Mouse (Mus musculus) intestine, embryonic 16.5 days (tissue): ENCODE measurements around the gene Aknad1. TPM values are rescaled to one million over a fixed set of nuclear protein-coding genes. Genes with fewer than 3 reads are reported as not detected.

ENCODE experiments used
- ATAC-seq: fragments of 200-750 bp; cut with Nextera tagmentation; 2 replicates; pipeline ENCODE4 v1.8.0; 2017; ENCODE audit warnings: moderate TSS enrichment, moderate library complexity
- H3K27ac ChIP-seq: fragments of 300-500 bp; sonication (generic); 2 replicates; pipeline ENCODE4 v1.5.1; 2014; ENCODE audit warnings: mild to moderate bottlenecking, low read length
- H3K27me3 ChIP-seq: fragments of 300-500 bp; sonication (generic); replicated peaks from 2 replicates; pipeline ENCODE4 v1.6.1; 2014; ENCODE audit warnings: low read length, control low read depth, mixed read lengths; ENCODE audit not compliant: control insufficient read depth, insufficient read depth
- H3K36me3 ChIP-seq: fragments of 300-500 bp; sonication (generic); 2 replicates; pipeline ENCODE4 v1.6.1; 2014; ENCODE audit warnings: low read length, control low read depth; ENCODE audit not compliant: control insufficient read depth, insufficient read depth
- H3K4me1 ChIP-seq: fragments of 300-500 bp; sonication (generic); 2 replicates; pipeline ENCODE4 v1.6.1; 2014; ENCODE audit warnings: low read length, control low read depth, mixed read lengths; ENCODE audit not compliant: control insufficient read depth, insufficient read depth
- H3K4me2 ChIP-seq: fragments of 300-500 bp; sonication (generic); 2 replicates; pipeline ENCODE4 v1.6.1; 2014; ENCODE audit warnings: low read depth, low read length, control low read depth
- H3K4me3 ChIP-seq: fragments of 300-500 bp; sonication (generic); 2 replicates; pipeline ENCODE4 v1.5.1; 2014; ENCODE audit warnings: mild to moderate bottlenecking, low read length
- H3K9ac ChIP-seq: fragments of 300-500 bp; sonication (generic); 2 replicates; pipeline ENCODE4 v1.6.1; 2014; ENCODE audit warnings: low read depth, low read length
- H3K9me3 ChIP-seq: fragments of 300-500 bp; sonication (generic); 2 replicates; pipeline ENCODE4 v1.6.1; 2016; ENCODE audit warnings: low read length, control low read depth; ENCODE audit not compliant: control insufficient read depth
- WGBS: fragments of 180-500 bp; shearing (Covaris S2); extraction: QIAGEN DNeasy Blood & Tissue Kit; methylation state at CpG from one replicate; pipeline ENCODE4 v1.1.7; 2014; 5-methylcytosine and 5-hydroxymethylcytosine counted together
- polyA plus RNA-seq: library from polyadenylated mRNA; unstranded; fragments of >200 nt; fragmentation: Nextera tagmentation; extraction: Ambion mirVana; gene quantifications from 2 replicates; pipeline ENCODE4 v1.2.1, GENCODE M21; 2015

Aknad1 gene
- polyA plus RNA-seq, 1 experiment from 2014 or later = 0.21 TPM

GRCm38 (mm10) chr3:108730316-108730715, 9.1 kb upstream of the Aknad1 start:
- 33% methylated on average over 12 of the region's 12 CpGs for WGBS
- no peaks in the 10 kb centered on the region for H3K36me3 ChIP-seq
- H3K4me1 ChIP-seq = no peaks in the 10 kb centered on the region
- no peak overlapping the region for H3K27ac ChIP-seq
- 0 out of 2 replicates have a peak overlapping the region, but pooled peaks have one; percentile 7 for H3K4me2 ChIP-seq
- ATAC-seq = peak; percentile 91
- H3K27me3 ChIP-seq = no peaks in the 10 kb centered on the region
- H3K9me3 ChIP-seq = no peaks in the 10 kb centered on the region
- no peak overlapping the region for H3K9ac ChIP-seq
- H3K4me3 ChIP-seq = no peak overlapping the region

GRCm38 (mm10) chr3:108737761-108738160, 1.7 kb upstream of the Aknad1 start:
- no peaks in the 10 kb centered on the region for H3K9me3 ChIP-seq
- no peaks in the 10 kb centered on the region for H3K27me3 ChIP-seq
- no peak overlapping the region for H3K4me3 ChIP-seq
- H3K27ac ChIP-seq = no peak overlapping the region
- ATAC-seq = no peak
- 85% methylated on average over 3 of the region's 3 CpGs for WGBS
- H3K9ac ChIP-seq = no peak overlapping the region
- no peaks in the 10 kb centered on the region for H3K4me1 ChIP-seq
- H3K4me2 ChIP-seq = no peak overlapping the region
- H3K36me3 ChIP-seq = no peaks in the 10 kb centered on the region

GRCm38 (mm10) chr3:108744060-108744459, 4.6 kb downstream of the Aknad1 start:
- Histone ChIP-seq H3K9ac (no peak overlapping the region), H3K4me1 (no peaks in the 10 kb centered on the region), H3K36me3 (no peaks in the 10 kb centered on the region), H3K4me3 (no peak overlapping the region), H3K27me3 (no peaks in the 10 kb centered on the region), H3K4me2 (no peak overlapping the region), H3K27ac (no peak overlapping the region), H3K9me3 (no peaks in the 10 kb centered on the region)
- no peak for ATAC-seq
- 88% methylated on average over 4 of the region's 4 CpGs for WGBS

GRCm38 (mm10) chr3:108751061-108751460, 11.6 kb downstream of the Aknad1 start:
- Histone ChIP-seq H3K27me3 (no peaks in the 10 kb centered on the region), H3K27ac (no peak overlapping the region), H3K9me3 (no peaks in the 10 kb centered on the region), H3K9ac (no peak overlapping the region), H3K36me3 (no peaks in the 10 kb centered on the region), H3K4me1 (peaks cover 3% of the 10 kb centered on the region; the same call in 1 of the 2 replicates), H3K4me2 (no peak overlapping the region), H3K4me3 (no peak overlapping the region)
- peak; percentile 48 for ATAC-seq
- WGBS = 61% methylated on average over 6 of the region's 6 CpGs

GRCm38 (mm10) chr3:108751691-108752090, 12.2 kb downstream of the Aknad1 start:
- H3K4me2 ChIP-seq = no peak overlapping the region
- H3K27ac ChIP-seq = no peak overlapping the region
- 0 out of 2 replicates have a peak, but pooled peaks have one; percentile 33 for ATAC-seq
- no peaks in the 10 kb centered on the region for H3K9me3 ChIP-seq
- H3K36me3 ChIP-seq = no peaks in the 10 kb centered on the region
- 73% methylated on average over 6 of the region's 6 CpGs for WGBS
- no peak overlapping the region for H3K9ac ChIP-seq
- H3K4me1 ChIP-seq = peaks cover 3% of the 10 kb centered on the region; the same call in 1 of the 2 replicates
- no peak overlapping the region for H3K4me3 ChIP-seq
- no peaks in the 10 kb centered on the region for H3K27me3 ChIP-seq

GRCm38 (mm10) chr3:108754541-108754940, 15.1 kb downstream of the Aknad1 start:
- Histone ChIP-seq H3K4me3 (no peak overlapping the region), H3K27me3 (no peaks in the 10 kb centered on the region), H3K9ac (no peak overlapping the region), H3K9me3 (no peaks in the 10 kb centered on the region), H3K36me3 (no peaks in the 10 kb centered on the region), H3K4me1 (peaks cover 3% of the 10 kb centered on the region; the same call in 1 of the 2 replicates), H3K4me2 (no peak overlapping the region), H3K27ac (no peak overlapping the region)
- ATAC-seq = no peak
- whole genome bisulfite sequencing = 68% methylated on average over 1 of the region's 1 CpGs

- 86% methylated on average over 2 of the region's 2 CpGs for WGBS
- H3K36me3 ChIP-seq = no peaks in the 10 kb centered on the region
- H3K9me3 ChIP-seq = no peaks in the 10 kb centered on the region
- no peak overlapping the region for H3K4me2 ChIP-seq
- H3K4me3 ChIP-seq = no peak overlapping the region
- no peak overlapping the region for H3K9ac ChIP-seq
- peaks cover 7% of the 10 kb centered on the region for H3K4me1 ChIP-seq
- no peaks in the 10 kb centered on the region for H3K27me3 ChIP-seq
- no peak overlapping the region for H3K27ac ChIP-seq
- ATAC-seq = no peak
Measured at GRCm38 (mm10) chr3:108755542-108755941, 16.1 kb downstream of the Aknad1 start.

GRCm38 (mm10) chr3:108756131-108756530, 16.7 kb downstream of the Aknad1 start:
- no peak overlapping the region for H3K4me2 ChIP-seq
- no peaks in the 10 kb centered on the region for H3K9me3 ChIP-seq
- H3K36me3 ChIP-seq = no peaks in the 10 kb centered on the region
- H3K4me1 ChIP-seq = peaks cover 7% of the 10 kb centered on the region
- no peak overlapping the region for H3K27ac ChIP-seq
- H3K4me3 ChIP-seq = no peak overlapping the region
- no peak for ATAC-seq
- 92% methylated on average over 1 of the region's 1 CpGs for whole genome bisulfite sequencing
- H3K9ac ChIP-seq = no peak overlapping the region
- H3K27me3 ChIP-seq = no peaks in the 10 kb centered on the region

GRCm38 (mm10) chr3:108757570-108757969, 18.1 kb downstream of the Aknad1 start:
- H3K36me3 ChIP-seq = no peaks in the 10 kb centered on the region
- no peak for ATAC-seq
- H3K4me3 ChIP-seq = no peak overlapping the region
- H3K9ac ChIP-seq = no peak overlapping the region
- H3K27me3 ChIP-seq = no peaks in the 10 kb centered on the region
- 61% methylated on average over 9 of the region's 9 CpGs for WGBS
- H3K4me1 ChIP-seq = peaks cover 4% of the 10 kb centered on the region
- no peaks in the 10 kb centered on the region for H3K9me3 ChIP-seq
- no peak overlapping the region for H3K4me2 ChIP-seq
- no peak overlapping the region for H3K27ac ChIP-seq
